ENCODE assay signal across 37 mouse cellular contexts in genomic region chr6:38139086-38139485, GRCm38 (mm10). TPM values are rescaled to one million over a fixed set of nuclear protein-coding genes. Genes with fewer than 3 reads are reported as not detected.
"Had no signal": no experiment of that assay in that cellular context is flagged by ENCODE, and none has a peak within 500 bp of the region (broad histone marks: within the 10 kb centered on the region; RNA-seq: fewer than 3 reads in every experiment).

No protein-coding gene starts in this region.

- ATAC-seq: hindbrain, embryonic 16.5 days; inflammation-experienced regulatory T-cells, adult 6 months; intestine, embryonic 15.5 days; intestine, postnatal 0 days; liver, embryonic 12.5 days had no signal

- H3K27me3 ChIP-seq: hindbrain, embryonic 12.5 days; intestine, embryonic 15.5 days; limb, embryonic 13.5 days; limb, embryonic 15.5 days; liver, embryonic 12.5 days had no signal

- H3K9me3 ChIP-seq: hindbrain, embryonic 10.5 days; hindbrain, embryonic 12.5 days; intestine, embryonic 15.5 days; limb, embryonic 13.5 days; limb, embryonic 15.5 days; liver, embryonic 12.5 days had no signal

- H3K4me2 ChIP-seq: heart, embryonic 11.5 days; hindbrain, embryonic 12.5 days; hindbrain, embryonic 14.5 days; intestine, embryonic 15.5 days; limb, embryonic 13.5 days; limb, embryonic 15.5 days; liver, embryonic 12.5 days had no signal

- H3K36me3 ChIP-seq: intestine, embryonic 15.5 days had no signal

- H3K9ac ChIP-seq: hindbrain, embryonic 12.5 days; hindbrain, embryonic 14.5 days; intestine, embryonic 15.5 days; limb, embryonic 13.5 days; limb, embryonic 15.5 days; liver, embryonic 12.5 days; liver, embryonic 14.5 days had no signal

- H3K4me1 ChIP-seq: hindbrain, embryonic 10.5 days; hindbrain, embryonic 12.5 days; liver, embryonic 12.5 days had no signal

- DNase-seq: gastrocnemius, postnatal 14 days; gastrocnemius, postnatal 36 days; heart, adult 2 months; heart, postnatal 10 days; heart, postnatal 4 days; kidney, adult 18-20 months; kidney, adult 8-10 months; kidney, postnatal 10 days; kidney, postnatal 25 days; kidney, postnatal 4 days; left cerebral cortex, postnatal 4 days had no signal

- H3K4me3 ChIP-seq: heart, adult 2 months; hindbrain, embryonic 10.5 days; hindbrain, embryonic 12.5 days; intestine, embryonic 15.5 days; layer of hippocampus, adult 2 months; limb, embryonic 13.5 days; limb, embryonic 15.5 days; liver, embryonic 12.5 days had no signal

- H3K27ac ChIP-seq: heart, adult 2 months; hindbrain, embryonic 10.5 days; hindbrain, embryonic 12.5 days; hindbrain, embryonic 14.5 days; intestine, embryonic 15.5 days; layer of hippocampus, adult 2 months; limb, embryonic 13.5 days; limb, embryonic 15.5 days; liver, embryonic 12.5 days; liver, embryonic 14.5 days had no signal

RNA-seq across cellular contexts. Expression of gene Atp6v0a4, which starts 14.7 kb away (rescaled TPM):
- total RNA-seq: granulocyte monocyte progenitor cell, adult 5-6 weeks had no signal
- polyA plus RNA-seq: hindbrain, embryonic 10.5 days; inflammation-experienced regulatory T-cells, adult 6 months; limb, embryonic 11.5 days had no signal

RNA-seq across cellular contexts. Expression of gene Tmem213, which starts 30.0 kb away (rescaled TPM):
- total RNA-seq: gastrocnemius, adult 8-10 months; gastrocnemius, postnatal 14 days; gastrocnemius, postnatal 36 days; granulocyte monocyte progenitor cell, adult 5-6 weeks; heart, adult 2 months; heart, postnatal 10 days; heart, postnatal 25 days; heart, postnatal 4 days; layer of hippocampus, adult 2 months; layer of hippocampus, postnatal 10 days; layer of hippocampus, postnatal 25 days; left cerebral cortex, adult 18-20 months; left cerebral cortex, adult 8-10 months; left cerebral cortex, postnatal 10 days; left cerebral cortex, postnatal 25 days; left cerebral cortex, postnatal 4 days; liver, adult 2 months had no signal
- polyA plus RNA-seq: heart, adult 2 months; heart, embryonic 11.5 days; heart, embryonic 14.5 days; hindbrain, embryonic 10.5 days; hindbrain, embryonic 12.5 days; hindbrain, embryonic 14.5 days; hindbrain, embryonic 16.5 days; inflammation-experienced regulatory T-cells, adult 6 months; intestine, embryonic 15.5 days; intestine, postnatal 0 days; limb, embryonic 11.5 days; liver, adult 2 months; liver, embryonic 12.5 days; liver, embryonic 14.5 days; liver, embryonic 16.5 days had no signal
